Mouse (Mus musculus) cerebellum, adult (tissue): Measurements from ENCODE around the gene Nacc2.

Experiments
- ATAC-seq: cut with Nextera tagmentation; 2 replicates; pipeline ENCODE4 v1.9.2; 2017; ENCODE audit warnings: mild to moderate bottlenecking, moderate library complexity, mixed read lengths; ENCODE audit not compliant: insufficient number of reproducible peaks, low FRiP score, low TSS enrichment

The Nacc2 gene

GRCm38 (mm10) chr2:26139545-26140206 is 16.7 kb upstream of the Nacc2 start:
- peak; percentile 45; the same call in 1 of the 2 replicates for ATAC-seq

GRCm38 (mm10) chr2:26139034-26139544 is 16.1 kb upstream of the Nacc2 start:
- ATAC-seq, result no peak

- no peak for ATAC-seq
These were observed 15.4 kb upstream of the Nacc2 start for GRCm38 (mm10) chr2:26138252-26139033.

GRCm38 (mm10) chr2:26134591-26134990 is 11.6 kb upstream of the Nacc2 start:
- ATAC-seq, result no peak

- ATAC-seq, result peak; percentile 33; the same call in 1 of the 2 replicates
These were observed 9.9 kb upstream of the Nacc2 start for GRCm38 (mm10) chr2:26132628-26133551.

GRCm38 (mm10) chr2:26131327-26131726 is 8.3 kb upstream of the Nacc2 start:
- ATAC-seq, result no peak

- no peak for ATAC-seq
These were observed 6.9 kb upstream of the Nacc2 start for GRCm38 (mm10) chr2:26129962-26130361.

GRCm38 (mm10) chr2:26129346-26129745 is 6.3 kb upstream of the Nacc2 start:
- no peak for ATAC-seq

- ATAC-seq, result peak; percentile 28; the same call in 1 of the 2 replicates
These were observed 595 bp downstream of the Nacc2 start for GRCm38 (mm10) chr2:26122171-26123078.

GRCm38 (mm10) chr2:26121541-26122083 is 1.4 kb downstream of the Nacc2 start:
- no peak for ATAC-seq

- ATAC-seq, result no peak
These were observed 3.4 kb downstream of the Nacc2 start for GRCm38 (mm10) chr2:26119626-26120025.

GRCm38 (mm10) chr2:26119310-26119592 is 3.8 kb downstream of the Nacc2 start:
- ATAC-seq, result no peak

- ATAC-seq, result no peak
These were observed 4.3 kb downstream of the Nacc2 start for GRCm38 (mm10) chr2:26118584-26119309.

GRCm38 (mm10) chr2:26117580-26117979 is 5.4 kb downstream of the Nacc2 start:
- ATAC-seq, result no peak

GRCm38 (mm10) chr2:26116550-26116949 is 6.5 kb downstream of the Nacc2 start:
- no peak for ATAC-seq

- no peak for ATAC-seq
These were observed 7.8 kb downstream of the Nacc2 start for GRCm38 (mm10) chr2:26115215-26115614.

- ATAC-seq, result 0 out of 2 replicates have a peak, but pooled peaks have one; percentile 36
These were observed 14.8 kb downstream of the Nacc2 start for GRCm38 (mm10) chr2:26108237-26108636.

- ATAC-seq, result no peak
These were observed 16.0 kb downstream of the Nacc2 start for GRCm38 (mm10) chr2:26107011-26107410.

GRCm38 (mm10) chr2:26106233-26106632 is 16.8 kb downstream of the Nacc2 start:
- ATAC-seq, result no peak
